Mouse (Mus musculus): ENCODE results near the gene Prpf19.

- TF ChIP-seq CTCF (IDR thresholded peaks at IDR 0.05) (no peak), EP300 (IDR thresholded peaks at IDR 0.05) (no peak)
Measured at GRCm38 (mm10) chr19:10935029-10935428, 40.0 kb downstream of the Prpf19 start.
